Mouse (Mus musculus): ENCODE measurements at regions not wholly inside any gene's neighbourhood (a gene's known extent, or its start where the extent isn't known, plus 50 kb on each side); places are given as distances from the start of the nearest gene placed in this dataset.

DNA sequence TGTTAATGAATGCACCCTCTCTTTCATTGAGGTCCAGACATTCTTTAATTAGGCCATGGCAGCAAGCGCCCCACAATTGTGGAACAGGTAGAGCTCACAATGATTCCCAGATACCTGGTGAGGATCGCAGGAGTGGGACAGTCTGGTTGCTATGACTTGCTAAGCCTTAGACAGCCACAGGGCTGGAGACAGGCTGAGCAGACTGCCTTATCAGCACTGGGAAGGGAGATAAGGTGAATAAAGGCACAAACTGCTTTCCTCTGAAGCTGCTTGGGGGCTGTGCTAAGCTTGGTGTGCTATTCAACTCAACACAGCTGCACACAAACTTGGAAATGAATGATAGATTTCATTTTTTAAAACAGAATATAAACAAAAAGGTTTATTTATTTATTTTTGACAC lies 159.8 kb upstream of the Masp1 start:
- no peak for DNase-seq (ENCODE audit: low spot score)

DNA sequence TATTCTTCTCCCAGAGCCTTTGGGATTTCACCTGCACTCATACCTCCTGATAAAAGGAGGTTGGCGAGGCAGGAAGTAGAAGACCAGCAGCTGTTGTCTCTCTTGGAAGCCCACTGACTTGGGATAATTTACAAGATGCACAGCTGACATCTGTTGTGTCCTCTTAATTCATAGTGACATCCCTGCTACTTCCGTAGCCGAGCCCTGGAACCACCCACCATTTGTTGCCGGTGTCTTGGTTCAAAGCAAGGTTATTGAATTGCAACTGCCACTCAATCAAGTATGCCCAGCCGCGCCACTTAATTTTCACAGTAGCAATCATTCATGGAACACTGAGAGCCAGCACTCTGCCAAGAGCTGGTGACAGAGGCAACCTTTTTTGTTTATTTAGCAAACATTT lies 151.8 kb upstream of the Masp1 start:
- DNase-seq (ENCODE audit: low spot score), result no peak

DNA sequence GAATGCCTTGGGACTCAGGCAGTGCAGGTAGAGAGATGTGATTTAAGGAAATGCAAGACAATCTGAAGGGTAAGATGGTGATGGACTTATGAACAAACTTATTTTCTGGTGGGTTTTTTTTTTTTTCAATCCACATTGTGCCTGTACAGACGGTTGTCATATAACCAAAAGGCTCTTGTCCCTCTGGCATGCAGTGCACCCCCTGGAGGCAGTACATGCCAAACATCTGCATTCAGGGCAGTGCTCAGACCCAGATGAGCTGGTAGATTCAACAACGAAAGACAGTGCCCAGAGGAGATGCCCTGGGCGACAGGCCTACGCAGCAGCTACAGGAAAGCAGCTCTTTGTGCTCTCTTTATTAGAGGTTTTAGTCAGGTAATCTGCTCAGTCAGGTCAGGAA lies 149.5 kb upstream of the Masp1 start:
- DNase-seq (ENCODE audit: low spot score), result no peak

DNA sequence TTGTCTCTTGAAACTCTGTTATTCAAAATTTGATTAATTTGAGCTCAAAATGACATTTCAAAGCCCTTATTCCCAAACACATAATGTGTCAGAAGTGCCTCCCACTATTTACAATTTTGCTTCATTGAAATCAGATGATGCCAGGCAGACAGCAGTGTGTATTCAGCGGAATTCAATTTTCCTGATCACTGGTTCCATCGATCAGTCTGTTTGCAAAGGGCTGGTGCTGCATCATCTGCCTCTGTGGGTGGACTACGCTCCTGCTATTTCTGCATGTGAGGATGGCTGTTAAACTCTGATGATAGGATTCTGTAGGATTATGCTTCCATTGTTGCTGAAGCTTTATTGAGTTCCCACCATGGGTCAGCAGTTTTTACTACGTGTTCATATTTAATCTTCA lies 149.0 kb upstream of the Masp1 start:
- DNase-seq (ENCODE audit: low spot score), result no peak
